Mouse (Mus musculus) forebrain, embryonic 13.5 days (tissue): ENCODE measurements around the gene Gmds. TPM values are rescaled to one million over a fixed set of nuclear protein-coding genes. Genes with fewer than 3 reads are reported as not detected.

Experiments used
- ATAC-seq: fragments of 200-750 bp; cut with Nextera tagmentation; 2 replicates; pipeline ENCODE4 v1.8.0; 2017
- H3K27ac ChIP-seq: fragments of 300-500 bp; sonication (generic); 2 replicates; pipeline ENCODE4 v1.5.1; 2015; ENCODE audit warnings: inconsistent platforms, mild to moderate bottlenecking, moderate library complexity
- H3K27me3 ChIP-seq: fragments of 300-500 bp; sonication (generic); 2 replicates; pipeline ENCODE4 v1.6.1; 2015; ENCODE audit warnings: mild to moderate bottlenecking, inconsistent platforms
- H3K36me3 ChIP-seq: fragments of 300-500 bp; sonication (generic); 2 replicates; pipeline ENCODE4 v1.6.1; 2015; ENCODE audit warnings: mild to moderate bottlenecking, inconsistent platforms; ENCODE audit not compliant: poor library complexity, severe bottlenecking
- H3K4me1 ChIP-seq: fragments of 300-500 bp; sonication (generic); 2 replicates; pipeline ENCODE4 v1.6.1; 2015; ENCODE audit warnings: inconsistent platforms
- H3K4me2 ChIP-seq: fragments of 300-500 bp; sonication (generic); 2 replicates; pipeline ENCODE4 v1.6.1; 2015; ENCODE audit warnings: inconsistent platforms, mild to moderate bottlenecking, moderate library complexity
- H3K4me3 ChIP-seq: fragments of 300-500 bp; sonication (generic); 2 replicates; pipeline ENCODE4 v1.5.1; 2015; ENCODE audit warnings: mild to moderate bottlenecking, inconsistent platforms
- H3K9ac ChIP-seq: fragments of 300-500 bp; sonication (generic); 2 replicates; pipeline ENCODE4 v1.6.1; 2015; ENCODE audit warnings: mild to moderate bottlenecking, inconsistent platforms
- H3K9me3 ChIP-seq: fragments of 300-500 bp; sonication (generic); replicated peaks from 2 replicates; pipeline ENCODE4 v1.6.1; 2016; ENCODE audit warnings: inconsistent platforms
- WGBS: fragments of 180-500 bp; shearing (Covaris S2); methylation state at CpG from one replicate; pipeline ENCODE4 v1.1.7; 2015; 5-methylcytosine and 5-hydroxymethylcytosine counted together
- polyA plus RNA-seq: library from polyadenylated mRNA; unstranded; fragments of >200 nt; fragmentation: Nextera tagmentation; extraction: Ambion mirVana; gene quantifications from 2 replicates; pipeline ENCODE4 v1.2.1, GENCODE M21; 2015

Gmds gene
- polyA plus RNA-seq, 1 experiment from 2014 or later: 28.5 TPM

DNA sequence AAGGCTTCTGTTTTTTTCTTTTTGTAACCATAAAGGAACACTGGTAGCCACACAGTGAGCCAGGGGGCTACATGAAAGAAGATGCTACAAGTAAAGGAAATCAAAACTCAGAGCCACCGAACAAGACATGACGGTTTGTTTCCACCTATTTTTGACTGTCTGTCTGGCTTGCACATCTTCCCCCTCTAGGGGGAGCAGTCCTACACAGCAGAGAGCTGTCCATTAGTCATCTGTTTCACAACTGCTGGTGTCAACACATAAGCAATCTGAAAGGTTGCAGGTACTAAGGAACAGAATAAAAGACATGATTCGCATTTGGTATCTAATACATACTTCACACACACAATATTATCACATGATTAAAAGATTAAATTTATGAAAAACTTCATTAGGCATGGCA lies 25.9 kb downstream of the Gmds start:
- WGBS: 78% methylated on average over 3 of the region's 3 CpGs

DNA sequence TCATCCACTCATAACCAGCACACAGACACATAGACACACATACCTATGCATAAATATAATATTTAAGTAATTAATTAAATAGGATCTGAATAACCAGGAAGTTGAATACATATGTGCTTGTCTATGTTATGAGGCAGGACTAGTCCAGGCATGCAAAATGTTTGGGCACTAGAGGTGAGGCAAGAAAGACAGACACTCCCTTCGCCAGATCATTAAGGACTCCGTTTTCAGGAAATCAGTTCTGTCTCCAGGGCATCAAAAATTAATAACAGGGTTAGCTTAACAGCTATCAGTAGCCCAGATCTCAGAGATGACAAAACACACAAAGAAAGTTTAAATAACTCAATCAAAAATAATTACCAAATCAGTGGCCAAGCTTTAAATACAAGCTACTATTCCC lies 27.1 kb downstream of the Gmds start:
- 93% methylated on average over 2 of the region's 2 CpGs for WGBS
- no peak for ATAC-seq
- Histone ChIP-seq H3K27me3 (no peaks in the 10 kb centered on the region), H3K9me3 (no peaks in the 10 kb centered on the region), H3K36me3 (no peaks in the 10 kb centered on the region), H3K27ac (no peak overlapping the region), H3K4me2 (no peak overlapping the region), H3K4me1 (no peaks in the 10 kb centered on the region), H3K4me3 (no peak overlapping the region), H3K9ac (no peak overlapping the region)

More for the DNA sequence above, 25.9 kb downstream of the Gmds start:
- Histone ChIP-seq H3K4me2 (no peak overlapping the region), H3K27ac (no peak overlapping the region), H3K36me3 (no peaks in the 10 kb centered on the region), H3K4me3 (no peak overlapping the region), H3K9ac (no peak overlapping the region), H3K27me3 (no peaks in the 10 kb centered on the region), H3K4me1 (no peaks in the 10 kb centered on the region), H3K9me3 (no peaks in the 10 kb centered on the region)
- ATAC-seq: no peak

DNA sequence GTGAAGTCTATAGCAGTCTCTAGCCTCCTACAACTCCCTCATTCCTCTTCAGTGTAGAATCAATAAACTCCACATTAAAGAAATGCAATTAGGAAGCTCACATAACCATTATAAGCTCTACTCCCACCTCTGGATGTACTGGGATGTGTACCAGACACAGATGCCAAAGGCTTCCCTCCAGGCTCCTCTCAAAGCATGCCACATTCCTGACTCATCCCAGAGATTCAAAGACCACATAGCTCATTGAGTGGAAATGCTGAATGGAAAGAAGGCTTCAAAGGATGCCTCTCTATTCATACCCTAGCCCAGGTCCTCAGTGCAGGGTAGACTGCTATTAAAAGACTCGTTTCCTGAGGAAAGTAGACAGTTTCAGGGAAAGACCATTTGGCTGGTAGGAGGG lies 40.1 kb downstream of the Gmds start:
- Histone ChIP-seq H3K4me3 (no peak overlapping the region), H3K4me2 (no peak overlapping the region), H3K27ac (no peak overlapping the region), H3K9ac (no peak overlapping the region), H3K36me3 (no peaks in the 10 kb centered on the region), H3K9me3 (no peaks in the 10 kb centered on the region), H3K4me1 (0 out of 2 replicates have a peak, but pooled peaks cover 4% of the 10 kb centered on the region), H3K27me3 (no peaks in the 10 kb centered on the region)
- WGBS: 7% methylated on average over 1 of the region's 1 CpGs
- ATAC-seq: 0 out of 2 replicates have a peak, but pooled peaks have one; percentile 30

DNA sequence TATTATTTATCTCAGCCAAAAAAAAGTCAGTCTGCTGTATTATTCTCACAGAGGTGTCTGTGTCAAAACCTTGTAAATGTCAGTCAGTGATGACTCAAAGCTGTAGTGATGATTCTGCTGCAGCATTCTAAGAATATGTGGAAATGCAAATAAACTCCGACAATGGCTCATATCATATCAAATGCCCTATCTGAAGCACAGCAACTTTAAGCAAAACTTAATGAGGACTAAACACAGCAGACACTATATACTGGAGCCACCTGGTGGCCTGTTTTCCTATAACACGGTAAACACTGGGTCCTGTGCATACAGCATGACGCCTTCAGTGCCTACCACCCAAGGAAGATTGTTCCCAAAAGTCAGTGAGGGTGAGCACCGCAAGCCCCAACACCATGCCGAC lies 41.1 kb downstream of the Gmds start:
- Histone ChIP-seq H3K4me1 (0 out of 2 replicates have a peak, but pooled peaks cover 4% of the 10 kb centered on the region), H3K27ac (no peak overlapping the region), H3K9ac (no peak overlapping the region), H3K4me2 (no peak overlapping the region), H3K4me3 (no peak overlapping the region), H3K9me3 (no peaks in the 10 kb centered on the region), H3K27me3 (no peaks in the 10 kb centered on the region), H3K36me3 (no peaks in the 10 kb centered on the region)
- WGBS: 50% methylated on average over 5 of the region's 5 CpGs
- peak; percentile 84 for ATAC-seq

DNA sequence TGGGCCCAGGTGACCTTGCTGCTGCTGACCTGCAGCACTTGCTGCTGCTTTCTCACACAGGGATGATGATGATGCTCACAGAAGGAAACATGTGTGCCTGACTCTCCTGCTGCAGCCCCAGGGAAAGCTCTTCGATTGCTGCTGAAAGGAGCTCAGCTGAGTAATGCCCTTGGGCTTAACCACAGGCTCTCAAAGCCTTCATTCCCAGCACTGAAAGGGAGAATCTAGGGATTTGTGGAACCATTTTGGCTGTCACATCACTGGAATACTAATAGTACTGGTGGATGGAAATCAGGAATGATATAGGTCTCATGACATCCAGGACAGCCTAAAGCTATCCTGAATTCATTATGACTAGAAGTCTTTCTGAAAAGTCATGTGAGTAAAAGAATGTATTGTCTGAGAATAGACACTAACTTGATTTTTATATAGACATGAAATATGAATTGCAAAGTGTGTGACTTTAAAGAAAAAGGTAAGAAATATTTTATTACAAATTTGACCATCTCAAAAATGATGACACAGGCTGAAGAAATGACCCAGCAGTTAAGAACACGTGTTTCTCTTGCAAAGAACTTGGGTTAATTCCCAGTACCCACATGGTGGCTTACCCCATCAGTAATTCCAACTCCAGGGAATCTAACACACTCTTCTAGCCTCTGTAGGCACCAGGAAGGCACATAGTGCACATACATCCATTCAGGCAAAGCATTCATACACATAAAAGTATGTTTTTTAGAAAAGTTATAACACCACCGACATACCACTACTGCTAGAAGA lies 43.9 kb downstream of the Gmds start:
- no peak overlapping the region for H3K9ac ChIP-seq
- H3K27ac ChIP-seq: no peak overlapping the region
- no peak for ATAC-seq
- no peaks in the 10 kb centered on the region for H3K9me3 ChIP-seq
- 0 out of 2 replicates have a peak, but pooled peaks cover 4% of the 10 kb centered on the region for H3K4me1 ChIP-seq
- no peaks in the 10 kb centered on the region for H3K36me3 ChIP-seq
- WGBS: 68% methylated on average over 3 of the region's 3 CpGs
- H3K27me3 ChIP-seq: no peaks in the 10 kb centered on the region
- H3K4me3 ChIP-seq: no peak overlapping the region
- no peak overlapping the region for H3K4me2 ChIP-seq

DNA sequence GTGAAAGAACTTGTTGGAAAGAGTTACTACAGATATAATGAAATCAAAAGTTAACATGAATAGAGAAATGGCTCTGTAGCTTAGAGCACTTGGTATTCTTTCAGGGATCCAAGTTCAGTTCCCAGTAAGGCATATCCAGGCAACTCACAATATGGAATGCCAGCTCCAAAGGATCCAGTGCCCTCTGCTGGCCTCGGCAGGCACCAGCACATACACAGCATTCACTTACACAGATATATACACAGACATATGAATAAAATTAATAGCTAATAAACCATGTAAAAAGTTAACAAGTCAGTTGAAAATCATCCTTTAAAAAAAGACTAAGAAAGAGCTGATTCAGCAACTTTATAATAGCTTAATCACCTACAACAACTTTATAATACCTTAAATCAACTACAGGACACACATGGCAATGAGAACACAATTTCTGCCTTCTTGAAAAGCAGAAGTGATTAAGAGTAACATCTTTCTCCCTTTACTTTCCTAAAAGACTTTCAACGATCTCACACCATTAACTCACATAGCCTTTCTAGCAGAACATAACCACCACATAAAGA lies 65.5 kb downstream of the Gmds start:
- no peaks in the 10 kb centered on the region for H3K36me3 ChIP-seq
- peaks cover 5% of the 10 kb centered on the region for H3K4me1 ChIP-seq
- 89% methylated on average over 2 of the region's 2 CpGs for WGBS
- no peaks in the 10 kb centered on the region for H3K9me3 ChIP-seq
- no peak overlapping the region for H3K4me2 ChIP-seq
- no peak overlapping the region for H3K9ac ChIP-seq
- H3K4me3 ChIP-seq: no peak overlapping the region
- ATAC-seq: no peak
- no peak overlapping the region for H3K27ac ChIP-seq
- H3K27me3 ChIP-seq: no peaks in the 10 kb centered on the region

DNA sequence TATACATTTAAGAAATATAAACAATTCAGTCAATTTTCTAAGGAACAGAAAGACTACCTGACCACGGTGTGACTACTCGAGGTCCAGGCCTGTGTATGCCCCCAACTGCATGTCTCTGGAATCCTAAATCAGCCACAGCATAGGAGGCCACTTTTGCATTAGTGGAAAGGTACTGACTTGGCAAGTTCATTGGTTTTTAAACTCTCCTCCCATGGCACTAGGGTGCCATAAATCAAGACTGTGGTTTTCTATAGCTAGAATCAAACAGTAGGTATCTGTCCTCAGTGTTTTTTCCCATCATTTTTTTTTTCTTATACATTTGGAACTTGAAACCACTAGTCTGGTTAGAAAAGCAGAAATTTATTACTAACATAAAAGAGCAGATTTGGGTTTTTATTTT lies 68.8 kb downstream of the Gmds start:
- 84% methylated on average over 2 of the region's 2 CpGs for WGBS
- Histone ChIP-seq H3K9ac (no peak overlapping the region), H3K27me3 (no peaks in the 10 kb centered on the region), H3K27ac (no peak overlapping the region), H3K4me2 (no peak overlapping the region), H3K36me3 (no peaks in the 10 kb centered on the region), H3K4me1 (peaks cover 17% of the 10 kb centered on the region), H3K4me3 (no peak overlapping the region), H3K9me3 (no peaks in the 10 kb centered on the region)
- ATAC-seq: no peak

DNA sequence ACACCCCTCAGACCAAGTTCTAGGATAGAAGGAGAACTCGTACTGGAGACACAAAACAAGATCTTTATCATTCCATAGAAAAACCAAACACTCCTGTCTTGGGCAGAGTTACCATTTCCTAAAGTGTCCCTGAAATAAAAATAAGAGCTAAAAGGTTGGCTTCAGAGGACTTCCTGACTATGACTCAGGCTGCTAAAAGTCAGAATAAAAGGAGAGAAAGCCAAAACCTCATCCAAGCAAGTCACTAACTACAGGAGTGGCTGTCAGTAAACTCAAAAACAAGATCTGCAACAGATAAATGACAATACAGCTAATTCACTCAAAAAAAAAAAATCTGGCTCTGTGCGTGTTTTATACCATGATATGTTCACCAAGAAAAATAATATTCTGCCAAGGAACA lies 69.3 kb downstream of the Gmds start:
- H3K27me3 ChIP-seq: no peaks in the 10 kb centered on the region
- no peak overlapping the region for H3K27ac ChIP-seq
- WGBS: 91% methylated on average over 2 of the region's 2 CpGs
- H3K4me2 ChIP-seq: no peak overlapping the region
- H3K36me3 ChIP-seq: no peaks in the 10 kb centered on the region
- no peak for ATAC-seq
- no peaks in the 10 kb centered on the region for H3K9me3 ChIP-seq
- no peak overlapping the region for H3K4me3 ChIP-seq
- peaks cover 17% of the 10 kb centered on the region for H3K4me1 ChIP-seq
- no peak overlapping the region for H3K9ac ChIP-seq

DNA sequence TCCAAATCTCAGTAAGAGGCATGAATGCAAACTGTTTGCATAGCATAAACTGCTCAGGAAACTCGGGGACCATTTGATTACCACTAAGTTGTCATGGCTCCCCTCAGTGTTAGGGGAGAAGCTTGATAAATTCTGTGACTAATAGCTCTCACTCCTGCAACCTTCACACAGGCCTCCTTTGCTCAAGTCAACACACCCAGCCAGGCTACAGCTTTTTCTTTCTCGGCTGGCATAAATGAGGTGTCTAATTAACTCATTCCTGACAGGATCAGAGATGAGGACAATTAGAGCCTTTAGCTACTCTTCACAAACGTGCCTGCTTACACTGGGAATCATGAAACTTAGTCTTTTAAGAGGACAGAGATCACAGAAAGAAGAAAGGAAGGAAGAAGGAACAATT lies 70.3 kb downstream of the Gmds start:
- ATAC-seq: no peak; the same call in 1 of the 2 replicates
- Histone ChIP-seq H3K9me3 (no peaks in the 10 kb centered on the region), H3K4me3 (no peak overlapping the region), H3K27me3 (no peaks in the 10 kb centered on the region), H3K4me1 (peaks cover 17% of the 10 kb centered on the region), H3K36me3 (no peaks in the 10 kb centered on the region), H3K9ac (no peak overlapping the region), H3K27ac (no peak overlapping the region), H3K4me2 (no peak overlapping the region)
- WGBS: 5% methylated on average over 3 of the region's 3 CpGs

DNA sequence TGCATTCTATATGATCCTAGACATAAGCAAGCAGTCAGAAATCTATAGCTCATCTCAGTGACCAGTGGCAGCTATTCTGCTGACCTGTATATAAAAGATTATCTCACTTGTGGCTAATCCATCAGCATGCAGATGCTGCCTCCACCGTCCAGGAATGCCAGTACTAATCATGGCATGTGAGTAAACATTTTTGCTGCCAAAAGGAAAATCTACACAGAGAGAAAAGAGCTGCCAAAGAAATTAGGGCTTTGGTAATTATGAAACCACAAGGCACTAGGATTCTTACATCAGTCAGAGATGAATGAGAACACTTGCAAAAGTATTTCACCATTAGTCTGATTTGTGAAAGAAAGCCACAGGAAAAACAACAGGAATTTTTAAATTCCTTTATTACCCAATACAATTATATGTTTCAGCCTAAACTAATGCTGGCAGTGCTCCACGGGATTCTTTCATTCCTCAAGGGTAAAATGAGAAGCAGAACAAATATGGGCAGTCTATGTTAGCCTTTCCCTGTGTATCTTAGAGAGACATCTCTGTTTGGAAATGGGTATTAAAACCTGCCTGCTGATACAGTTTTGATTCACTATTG lies 71.3 kb downstream of the Gmds start:
- peak; percentile 24; the same call in 1 of the 2 replicates for ATAC-seq
- 16% methylated on average over 2 of the region's 2 CpGs for WGBS
- Histone ChIP-seq H3K27ac (no peak overlapping the region), H3K9ac (no peak overlapping the region), H3K4me1 (peaks cover 17% of the 10 kb centered on the region), H3K4me3 (no peak overlapping the region), H3K27me3 (no peaks in the 10 kb centered on the region), H3K9me3 (no peaks in the 10 kb centered on the region), H3K4me2 (no peak overlapping the region), H3K36me3 (no peaks in the 10 kb centered on the region)

DNA sequence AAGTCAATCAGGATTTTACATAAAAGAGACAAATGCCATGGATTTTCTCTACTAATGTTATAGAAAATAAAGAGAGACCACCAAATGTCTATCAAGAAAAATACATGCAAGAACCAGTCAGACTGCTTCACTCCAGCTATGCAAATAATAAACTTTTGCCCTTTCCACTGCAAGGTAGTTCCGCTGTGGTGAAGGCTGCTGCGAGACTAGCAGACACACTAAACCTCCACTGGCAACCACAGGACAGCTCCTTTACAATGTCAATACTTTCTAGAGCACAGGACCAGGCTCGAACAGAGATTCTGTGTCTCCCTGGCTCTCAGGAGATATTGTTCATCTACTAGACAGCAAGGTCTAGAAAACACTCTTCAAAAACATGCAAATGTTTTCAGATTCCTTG lies 71.8 kb downstream of the Gmds start:
- Histone ChIP-seq H3K36me3 (no peaks in the 10 kb centered on the region), H3K27ac (no peak overlapping the region), H3K4me3 (no peak overlapping the region), H3K9ac (no peak overlapping the region), H3K4me1 (peaks cover 17% of the 10 kb centered on the region), H3K9me3 (no peaks in the 10 kb centered on the region), H3K4me2 (no peak overlapping the region), H3K27me3 (no peaks in the 10 kb centered on the region)
- 62% methylated on average over 3 of the region's 3 CpGs for WGBS
- ATAC-seq: no peak

DNA sequence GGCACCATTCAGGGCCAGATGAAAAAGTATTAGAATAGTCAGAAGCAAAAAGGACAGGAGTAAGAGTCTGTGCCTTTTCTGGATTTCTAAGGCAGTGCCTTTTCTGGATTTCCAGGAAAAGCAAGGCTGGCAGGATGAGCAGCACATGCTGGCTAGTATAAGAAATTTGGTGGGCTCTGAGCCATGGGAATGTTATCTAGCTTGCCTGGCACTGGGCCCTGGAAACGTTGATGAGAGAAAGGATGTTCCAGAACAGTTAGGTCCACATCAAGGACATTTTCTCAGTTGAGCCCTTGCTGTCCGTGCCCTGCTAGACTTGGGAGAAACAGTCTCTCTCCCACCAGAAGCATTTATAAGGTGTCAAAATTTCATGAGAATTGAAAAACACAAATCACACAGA lies 82.4 kb downstream of the Gmds start:
- WGBS: 76% methylated on average over 2 of the region's 2 CpGs
- Histone ChIP-seq H3K4me2 (no peak overlapping the region), H3K27me3 (no peaks in the 10 kb centered on the region), H3K9me3 (no peaks in the 10 kb centered on the region), H3K9ac (no peak overlapping the region), H3K36me3 (no peaks in the 10 kb centered on the region), H3K4me3 (no peak overlapping the region), H3K4me1 (no peaks in the 10 kb centered on the region), H3K27ac (no peak overlapping the region)
- ATAC-seq: no peak
